Mouse (Mus musculus) cerebellum, postnatal 14 days (tissue): ENCODE results near the gene Eno4.
"Not testable (repeated sequence)": the region's sequence is repeated elsewhere in the genome, so short reads cannot be mapped to it uniquely, and the experiment has no call there.

Experiments used
- DNase-seq, 2 experiments: peaks; one replicate each; pipeline ENCODE4 v3.0.0; 2021; ENCODE audit warnings: mixed read lengths in 2 of 2

The Eno4 gene

DNA sequence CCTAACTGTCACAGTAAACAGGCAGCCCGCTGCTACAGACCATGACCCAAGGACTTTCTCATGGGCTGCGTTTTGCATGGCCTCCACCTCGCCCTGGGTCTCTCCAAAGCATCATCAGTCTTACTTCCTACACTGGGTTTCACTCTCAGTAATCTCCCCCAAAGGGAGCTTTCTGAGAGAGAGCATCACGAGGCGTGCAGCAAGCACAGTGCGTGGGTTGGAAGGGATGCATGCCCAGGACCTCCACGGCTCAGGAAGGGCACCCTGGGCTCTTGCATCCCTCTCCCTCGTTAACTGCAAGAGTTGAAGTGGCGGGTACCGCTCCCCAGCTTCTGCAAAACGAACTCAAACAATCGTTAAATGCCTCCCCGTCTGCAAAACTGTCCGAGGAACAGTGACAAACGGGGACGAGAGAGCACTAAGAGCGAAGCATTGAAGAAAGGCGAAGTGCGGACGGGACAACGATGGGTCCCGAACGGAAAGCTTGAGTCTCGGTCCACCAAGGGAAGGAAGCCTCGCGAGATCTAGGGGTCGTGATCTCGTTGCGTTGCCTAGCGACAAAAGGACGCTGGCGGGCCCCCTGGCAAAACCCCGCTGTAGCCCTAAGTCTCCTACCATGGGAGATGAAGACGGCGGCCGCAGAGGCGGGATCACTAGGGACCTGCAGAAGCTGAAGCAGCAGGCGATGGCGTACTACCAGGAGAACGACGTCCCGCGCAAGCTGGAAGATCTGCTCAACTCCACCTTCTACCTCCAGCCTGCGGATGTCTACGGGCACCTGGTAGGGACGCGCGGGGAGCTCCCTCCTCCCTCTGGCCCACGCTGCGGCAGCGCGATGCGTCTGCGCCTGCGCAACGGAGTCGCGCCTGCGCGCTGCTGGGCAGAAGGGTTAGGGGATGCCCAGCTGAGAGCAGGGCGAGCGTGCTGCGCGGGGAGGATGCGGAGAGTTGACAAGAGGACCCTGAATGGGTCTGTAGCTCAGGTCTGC is at the start of gene Eno4, which contains the start of gene Hspa12a:
Eno4 (plus strand) TSS at position 585 of the 988 bp plus-strand sequence.
Hspa12a (minus strand) TSS at position 814 of the 988 bp plus-strand sequence.
- DNase-seq, result peak; percentile 96 to 97

DNA sequence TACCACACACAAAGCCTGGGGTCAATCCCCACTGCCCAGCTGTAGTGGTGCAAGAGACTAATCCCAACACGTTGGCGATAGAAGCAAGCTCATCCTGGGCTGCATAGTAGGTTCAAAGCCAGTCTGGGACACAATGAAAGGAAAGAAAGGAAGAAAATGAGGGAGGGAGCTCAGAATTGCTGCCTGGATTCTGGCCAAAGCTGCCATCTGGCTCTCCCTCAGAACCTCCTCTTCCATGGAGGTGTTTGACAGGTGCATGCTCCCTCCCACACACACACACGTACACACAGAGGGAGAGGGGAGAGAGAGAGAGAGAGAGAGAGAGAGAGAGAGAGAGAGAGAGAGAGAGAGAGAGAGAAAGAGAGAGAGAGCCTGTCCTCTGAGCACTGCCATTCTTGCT is 47.0 kb upstream of the Eno4 start:
- DNase-seq, result peak; percentile 81 to 84

DNA sequence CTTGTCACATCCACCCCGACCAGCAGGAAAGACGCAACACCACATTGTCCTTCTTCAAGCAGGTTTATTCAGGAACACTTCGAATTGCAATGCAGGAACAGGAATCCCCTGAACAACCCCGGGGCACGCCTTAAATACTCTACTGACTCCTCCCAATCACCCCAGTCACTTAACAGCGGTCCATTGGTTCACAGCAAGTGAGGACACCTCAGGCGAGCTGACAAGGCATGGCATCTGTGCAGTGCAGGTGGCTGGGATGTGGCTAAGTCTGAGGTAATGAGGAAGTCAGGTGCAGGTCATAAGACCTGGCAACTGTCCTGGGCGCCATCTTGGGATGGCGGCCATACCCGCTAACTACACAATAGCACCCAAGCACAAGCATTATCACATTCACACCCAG is 42.8 kb upstream of the Eno4 start:
- DNase-seq, result not testable (repeated sequence)

DNA sequence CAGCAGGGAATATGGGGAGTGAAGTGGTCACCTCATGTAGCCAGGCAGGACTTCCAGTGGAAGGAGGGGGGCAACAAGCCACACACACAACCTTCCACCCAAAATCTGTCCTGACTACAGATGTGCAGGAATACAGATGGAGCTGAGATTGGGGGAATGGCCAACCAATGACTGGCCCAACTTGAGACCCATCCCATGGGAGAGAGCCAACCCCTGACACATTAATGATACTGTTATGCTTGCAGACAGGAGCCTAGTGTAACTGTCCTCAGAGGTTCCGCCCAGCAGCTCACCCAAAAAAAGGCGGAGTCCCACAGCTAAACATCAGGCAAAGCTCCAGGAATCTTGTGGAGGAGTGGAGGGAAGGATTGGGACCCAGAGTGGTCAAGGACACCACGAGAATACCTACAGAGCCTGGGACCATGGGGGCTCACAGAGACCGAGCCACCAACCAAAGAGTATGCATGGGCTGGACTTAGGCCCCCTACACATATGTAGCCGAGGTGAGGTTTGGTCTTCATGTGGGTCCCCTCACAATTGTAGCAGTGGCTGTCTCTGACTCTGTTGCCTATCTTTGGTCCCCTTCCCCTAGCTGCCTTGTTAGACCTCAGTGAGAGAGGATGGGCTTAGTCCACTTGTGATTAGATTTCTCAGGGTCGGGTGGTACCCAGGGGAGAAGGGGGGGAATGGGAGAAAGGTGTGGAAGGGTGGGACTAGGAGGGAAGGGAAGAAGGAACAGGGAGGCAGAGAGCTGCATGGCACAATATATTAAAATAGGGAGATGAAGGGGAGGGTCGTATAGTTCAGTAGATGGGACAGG is 39.9 kb upstream of the Eno4 start:
- no peak for DNase-seq

DNA sequence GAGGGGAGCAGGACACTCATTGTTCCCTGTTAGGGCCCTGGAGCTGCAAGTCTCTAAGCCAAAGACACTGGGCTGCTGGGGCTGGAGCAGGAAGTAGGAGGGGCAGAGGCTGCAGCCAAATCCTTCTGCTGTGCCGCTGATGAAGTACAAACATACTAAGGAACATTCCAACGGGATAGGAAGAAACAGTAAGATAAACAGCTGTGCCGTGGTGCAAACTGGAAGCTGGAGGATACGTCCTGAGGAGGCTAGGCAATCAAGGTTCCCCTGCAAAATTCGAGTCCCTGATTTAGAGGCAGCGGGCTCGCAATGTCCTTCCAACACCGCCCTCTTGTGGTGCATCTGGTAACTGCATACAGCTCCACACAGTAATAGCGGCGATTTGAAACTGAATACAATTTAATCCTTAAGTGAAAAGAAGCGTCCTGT is 39.3 kb upstream of the Eno4 start:
- DNase-seq, result peak; percentile 95 to 97

DNA sequence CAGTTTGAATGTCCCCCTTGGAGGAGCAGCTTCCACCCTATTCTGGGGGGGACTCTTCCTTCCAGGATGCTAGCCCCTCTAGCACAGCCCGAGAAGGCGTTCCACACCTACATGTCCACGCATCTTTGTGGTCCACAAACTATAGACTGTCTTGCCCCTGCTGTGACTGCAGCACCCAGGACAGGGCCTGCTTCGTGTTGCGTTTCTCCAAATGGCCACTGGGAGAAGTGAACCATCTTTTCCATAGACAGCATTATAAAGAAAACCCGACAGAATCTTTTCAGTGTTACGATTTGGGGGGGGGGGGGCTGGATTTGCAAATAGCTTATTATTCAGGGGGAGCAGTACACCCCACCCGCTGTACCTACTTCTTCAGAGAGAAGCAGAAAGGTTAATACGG is 36.5 kb upstream of the Eno4 start:
- DNase-seq, result no peak

DNA sequence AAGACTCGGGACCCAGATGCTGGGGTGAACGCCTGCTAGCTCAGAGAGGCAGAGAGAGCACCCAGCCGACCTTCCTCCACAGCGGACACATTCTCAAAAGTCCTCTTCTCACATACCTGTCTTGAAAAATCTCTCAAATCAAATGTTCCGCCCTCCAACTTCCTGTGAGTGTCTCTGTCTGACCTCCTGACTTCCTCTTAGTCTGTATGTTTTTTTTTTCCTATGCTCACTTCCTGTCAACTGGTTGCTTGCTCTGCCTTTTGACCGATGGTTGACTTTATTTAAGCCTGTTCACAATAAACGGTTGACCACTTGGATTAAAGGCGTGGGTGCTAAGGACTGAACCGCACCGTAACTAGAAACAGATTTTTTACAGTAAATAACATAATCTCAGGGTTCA is 35.2 kb upstream of the Eno4 start:
- DNase-seq, result no peak

DNA sequence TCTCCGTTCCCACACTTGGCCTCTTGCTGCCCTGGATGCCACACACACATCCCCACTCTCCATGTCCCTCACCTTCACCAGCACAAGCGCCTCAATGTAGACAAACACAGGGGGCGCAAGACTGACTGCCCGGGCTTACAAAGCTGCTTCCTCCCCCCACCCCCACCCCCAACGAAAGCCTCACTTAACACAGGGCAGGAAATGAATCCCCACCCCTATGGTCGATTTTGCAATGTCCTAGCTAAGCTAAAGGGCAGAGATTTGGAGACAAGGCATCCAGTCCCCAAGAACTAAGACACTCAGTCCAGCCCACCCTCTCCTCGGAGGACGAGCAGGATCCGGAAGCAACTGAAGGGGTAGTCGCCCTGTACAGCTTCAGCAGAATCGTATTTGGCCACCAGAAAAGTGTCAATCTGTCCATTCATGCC is 32.3 kb upstream of the Eno4 start:
- peak in 1 of 2 experiments; percentile 31 for DNase-seq

DNA sequence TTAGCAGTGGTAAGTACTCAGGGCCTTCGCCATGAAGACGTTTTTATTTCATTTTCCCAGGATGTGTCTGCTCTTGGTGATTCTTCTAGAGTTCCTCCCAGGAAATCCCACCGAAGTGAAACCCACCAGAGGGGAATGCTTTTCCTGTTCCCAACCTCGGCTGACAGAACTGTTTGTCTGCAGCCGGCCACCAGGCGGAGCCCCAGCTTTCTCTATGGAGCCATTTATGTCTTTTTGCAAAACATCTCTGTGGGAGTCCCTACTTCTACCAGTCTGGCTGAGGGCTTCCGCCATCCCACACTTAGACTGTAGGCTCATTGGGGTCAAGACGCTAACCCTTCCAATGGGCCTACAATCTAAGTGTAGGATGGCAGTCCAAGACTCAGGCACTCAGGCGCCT is 31.8 kb upstream of the Eno4 start:
- peak; percentile 84 to 89 for DNase-seq

DNA sequence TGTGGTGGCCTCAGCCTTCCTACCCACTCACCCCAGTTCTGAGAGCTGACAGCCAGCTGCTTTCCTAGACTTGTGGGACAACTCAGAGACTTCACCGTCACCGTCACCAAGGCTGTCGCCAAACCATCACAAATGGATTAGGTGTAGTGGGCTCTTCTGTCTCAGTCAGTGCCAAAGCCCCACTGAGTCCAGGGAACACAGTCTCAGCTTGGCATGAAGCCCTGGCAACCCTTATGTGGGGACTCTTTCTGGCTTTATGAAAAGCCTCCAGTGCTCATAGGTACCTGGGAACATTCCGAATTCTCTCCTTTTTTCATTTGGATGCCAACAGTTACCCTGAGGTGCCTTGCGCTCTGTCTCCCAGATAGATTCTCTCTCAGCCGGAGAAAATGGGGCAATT is 29.9 kb upstream of the Eno4 start:
- peak in 1 of 2 experiments; percentile 51 for DNase-seq

DNA sequence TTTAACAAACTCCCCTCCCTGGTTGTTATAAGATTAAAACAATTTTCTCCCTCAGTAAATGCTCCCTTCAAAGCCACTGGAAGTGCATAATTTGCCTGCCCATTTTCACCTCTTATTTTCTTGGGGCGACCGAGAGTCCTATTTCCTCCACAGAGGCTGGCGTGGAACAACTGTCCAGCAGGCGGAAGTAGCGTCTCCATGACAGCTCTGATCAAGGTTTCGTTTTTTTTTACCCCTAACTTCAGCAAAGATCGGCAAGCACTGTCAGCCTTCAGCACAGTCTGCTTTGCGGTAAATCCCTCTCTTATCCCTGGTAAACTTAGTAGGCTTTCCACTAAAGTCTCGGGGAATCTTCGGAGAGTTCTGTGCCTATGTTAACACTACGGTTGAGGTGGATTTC is 24.6 kb upstream of the Eno4 start:
- DNase-seq, result no peak

DNA sequence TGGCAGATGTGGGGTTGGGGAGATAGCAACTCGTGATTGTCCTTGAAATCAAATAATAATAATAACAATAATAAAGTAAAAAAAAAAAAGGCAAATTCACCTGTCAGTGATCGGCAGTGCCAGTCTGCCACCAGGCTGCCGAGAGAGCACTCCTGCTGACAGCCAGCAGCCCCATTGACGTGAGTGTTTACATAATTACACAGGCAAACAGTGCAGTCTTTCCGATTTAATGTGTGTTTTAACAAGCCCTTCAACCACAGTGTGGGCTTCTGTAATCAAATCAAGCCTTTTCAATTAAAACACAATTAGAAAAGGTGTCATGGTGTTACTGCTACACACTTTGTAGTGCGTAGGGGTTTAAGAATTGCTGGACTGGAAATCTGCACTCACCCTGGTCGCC is 24.1 kb upstream of the Eno4 start:
- no peak for DNase-seq

DNA sequence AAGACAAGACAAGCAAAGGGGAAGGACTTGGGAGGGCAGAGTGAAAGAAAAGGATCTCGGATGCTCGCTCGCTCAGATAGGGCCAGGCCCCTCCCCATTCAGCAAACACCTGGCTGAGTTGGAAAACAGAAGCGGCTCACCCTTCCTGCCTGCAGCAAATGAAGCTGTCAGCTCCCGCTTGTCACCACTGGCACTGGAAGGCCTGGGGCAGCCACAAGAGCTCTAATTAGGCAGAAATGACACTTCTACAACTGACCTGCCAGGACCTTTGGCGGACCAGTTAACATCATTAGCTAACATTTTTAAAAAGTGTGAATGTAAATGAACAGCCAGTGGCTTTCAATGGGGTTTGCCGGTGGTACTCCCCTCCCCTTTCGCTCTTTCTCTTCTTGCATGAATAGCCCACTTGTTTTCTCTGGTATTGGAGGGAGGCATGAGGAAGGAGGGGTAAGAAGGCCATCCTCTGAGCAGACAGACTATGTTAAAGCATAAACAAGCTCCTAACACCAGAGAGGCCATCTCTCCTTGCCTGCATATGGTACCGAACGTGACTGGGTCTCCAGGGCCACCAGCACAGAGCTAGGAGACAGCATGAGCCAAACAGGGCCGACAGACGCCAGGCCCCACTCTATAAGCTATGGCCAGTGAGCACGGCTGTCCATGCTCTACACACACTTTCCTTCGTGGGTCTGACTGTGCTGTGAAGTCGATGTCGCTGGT is 12.0 kb upstream of the Eno4 start:
- no peak for DNase-seq

DNA sequence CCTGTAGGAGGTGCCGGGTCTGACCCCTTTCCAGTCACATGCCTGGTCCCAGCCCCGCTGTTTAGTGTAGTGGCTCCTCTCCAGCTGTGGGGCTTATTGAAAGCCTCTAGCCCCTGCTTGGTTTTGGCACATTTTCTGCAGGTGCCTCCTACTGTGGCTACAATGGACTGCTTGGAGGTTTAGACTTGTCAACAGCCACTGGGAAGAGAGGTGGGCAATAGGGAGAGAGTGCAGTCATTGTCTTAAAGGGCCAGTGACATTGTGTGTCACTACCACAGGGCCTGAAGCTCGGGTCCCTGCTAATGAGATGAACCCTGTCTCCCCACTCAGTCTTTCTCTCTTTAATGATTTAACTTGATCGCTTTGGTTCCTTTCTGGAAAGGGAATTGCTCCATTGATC is 10.2 kb upstream of the Eno4 start:
- no peak for DNase-seq

DNA sequence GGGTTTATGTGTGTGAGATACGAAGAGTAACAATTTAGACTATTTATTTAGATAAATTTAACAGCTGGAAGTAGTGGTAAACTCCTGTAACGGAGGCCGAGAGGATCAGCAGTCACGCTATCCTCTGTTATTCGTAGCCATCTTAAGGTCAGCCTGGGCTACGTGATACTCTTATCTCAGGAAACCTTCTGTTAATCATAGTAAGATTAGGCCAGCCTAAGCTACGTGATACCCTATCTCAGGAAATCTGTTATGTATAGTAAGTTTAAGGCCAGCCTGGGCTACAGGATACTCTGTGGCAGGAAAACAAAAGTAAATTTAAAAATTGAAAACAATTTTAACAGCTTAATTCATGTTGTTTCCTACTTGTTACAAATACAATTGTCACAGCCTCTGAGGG is 2.7 kb downstream of the Eno4 start:
- no peak for DNase-seq

DNA sequence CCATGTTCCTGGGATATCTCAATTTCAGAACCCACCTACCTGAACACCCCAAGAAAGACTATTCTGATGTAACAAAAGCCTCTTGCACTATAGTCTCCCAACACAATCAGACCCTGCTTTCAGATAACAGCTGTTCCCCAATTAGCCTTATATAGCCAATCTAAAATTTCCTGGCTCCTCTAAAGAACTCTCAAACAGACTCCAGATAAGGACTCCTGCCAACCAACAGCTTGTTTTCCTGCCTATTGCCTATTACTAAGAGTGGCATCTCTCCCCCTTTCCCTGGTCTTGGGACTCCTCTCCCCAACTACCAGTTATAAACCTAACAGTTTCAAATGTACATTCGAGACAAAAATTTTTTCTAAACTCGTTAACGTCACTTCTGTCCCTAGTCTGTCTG is 8.3 kb downstream of the Eno4 start:
- no peak for DNase-seq

DNA sequence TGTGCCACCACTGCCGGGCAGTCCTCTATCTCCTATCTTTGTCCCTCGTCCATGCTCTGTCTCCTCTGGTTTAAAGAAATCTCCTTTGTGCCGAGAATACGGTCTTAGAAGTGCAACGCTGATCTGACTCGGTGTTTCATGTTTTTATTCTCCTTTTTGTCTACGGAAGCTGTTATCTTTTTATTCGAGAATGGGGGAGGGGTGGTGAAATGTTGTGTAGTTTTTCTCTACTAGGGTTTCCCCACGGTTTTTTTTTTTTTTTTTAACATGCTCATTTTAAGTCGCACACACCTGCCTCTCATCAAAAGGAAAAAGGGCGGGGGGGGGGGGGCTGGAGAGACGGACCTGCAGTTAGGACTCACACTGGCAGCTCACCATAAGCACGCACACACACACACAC is 9.0 kb downstream of the Eno4 start:
- no peak for DNase-seq

DNA sequence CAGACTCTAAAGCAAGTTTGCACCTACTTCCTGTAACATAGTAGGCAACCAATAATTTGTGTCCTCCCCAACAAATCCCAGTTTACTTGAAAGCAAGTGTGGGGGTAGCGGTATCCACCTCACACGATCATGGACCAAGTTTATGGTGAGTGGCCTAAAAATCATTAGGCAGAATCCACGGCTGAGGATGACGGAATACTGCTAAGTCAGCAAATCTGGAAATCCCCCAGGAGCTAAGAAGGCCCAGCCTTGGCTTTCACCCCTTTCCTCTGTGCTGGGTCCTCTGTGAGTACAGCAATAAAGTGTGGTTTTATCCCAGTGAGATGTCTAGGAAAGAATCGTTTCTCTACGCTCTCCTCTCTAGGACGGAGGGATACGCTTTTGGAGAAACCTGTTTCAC is 11.6 kb downstream of the Eno4 start:
- DNase-seq, result no peak

DNA sequence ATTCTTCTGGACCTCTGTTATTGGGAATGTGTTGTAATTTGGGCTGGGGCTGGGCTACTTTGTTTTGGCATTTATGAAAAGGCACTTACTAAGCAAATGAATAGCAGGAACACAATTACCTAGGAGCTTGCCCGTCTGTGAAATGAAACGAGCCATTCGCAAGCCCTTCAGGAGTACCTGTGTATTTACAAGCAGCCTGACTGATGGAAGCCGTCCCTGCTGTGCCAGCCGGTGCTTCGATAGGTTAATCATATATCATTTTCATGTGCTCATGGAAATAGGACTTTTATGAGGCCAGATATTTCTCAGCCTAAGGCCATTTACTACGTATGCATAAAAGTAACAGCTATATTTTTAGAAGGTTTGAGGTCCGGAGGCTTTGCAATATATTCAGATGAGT is 19.8 kb downstream of the Eno4 start:
- no peak for DNase-seq

DNA sequence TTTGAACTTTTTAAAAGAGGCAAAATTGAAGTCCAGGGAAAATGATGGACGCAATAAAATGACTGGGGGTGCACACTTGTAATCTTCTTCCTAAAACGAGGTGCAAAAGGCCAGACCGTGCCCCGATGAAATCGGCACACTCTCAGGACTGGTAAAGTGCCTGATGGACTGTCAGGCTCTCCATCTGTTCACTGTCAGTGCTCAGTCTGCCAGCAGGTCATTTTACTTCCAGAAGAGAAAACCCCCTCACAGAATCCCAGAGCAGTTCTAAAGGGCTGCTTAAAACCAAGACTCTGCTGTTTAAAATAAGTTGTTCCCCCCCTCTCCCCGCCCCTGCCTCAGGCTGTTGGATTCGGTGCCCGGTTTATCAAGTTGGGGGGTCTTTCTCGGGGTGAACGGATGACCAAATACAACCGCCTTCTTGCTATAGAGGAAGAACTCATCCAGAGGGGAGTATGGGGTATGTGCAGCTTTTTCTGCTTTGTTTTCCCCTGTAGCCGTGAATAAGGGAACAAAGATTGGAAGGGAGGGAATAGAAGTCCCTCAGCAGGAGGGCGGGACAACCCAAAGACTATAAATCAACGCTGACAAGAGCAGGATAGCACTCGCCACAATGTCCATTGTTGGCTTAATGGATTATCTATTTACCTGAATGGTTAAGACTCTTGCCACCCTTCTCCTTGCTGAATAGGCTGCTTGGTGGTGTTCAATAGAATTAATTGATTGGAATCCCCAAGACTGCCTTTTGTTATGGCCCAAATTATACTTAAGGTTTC is 25.7 kb downstream of the Eno4 start:
- peak; percentile 50 to 68 for DNase-seq

DNA sequence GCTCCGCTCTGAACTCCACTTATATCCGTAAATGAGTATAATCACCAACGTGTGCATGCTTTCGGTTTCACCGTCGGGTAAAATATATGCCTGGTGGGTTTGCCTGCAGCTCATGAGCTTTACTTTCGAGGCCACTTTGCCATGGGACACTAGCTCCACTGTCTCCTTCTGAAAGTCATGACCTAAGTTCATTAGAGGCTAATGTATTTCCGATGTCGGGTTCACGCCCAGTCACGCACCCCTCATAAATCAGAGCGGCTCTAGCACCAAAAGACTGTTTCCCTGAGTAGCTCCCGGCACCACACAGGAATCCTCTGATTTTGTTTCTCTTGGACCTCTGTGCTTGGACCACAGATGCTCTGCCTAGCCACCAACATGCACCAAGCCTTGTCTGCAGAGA is 27.6 kb downstream of the Eno4 start:
- no peak for DNase-seq

DNA sequence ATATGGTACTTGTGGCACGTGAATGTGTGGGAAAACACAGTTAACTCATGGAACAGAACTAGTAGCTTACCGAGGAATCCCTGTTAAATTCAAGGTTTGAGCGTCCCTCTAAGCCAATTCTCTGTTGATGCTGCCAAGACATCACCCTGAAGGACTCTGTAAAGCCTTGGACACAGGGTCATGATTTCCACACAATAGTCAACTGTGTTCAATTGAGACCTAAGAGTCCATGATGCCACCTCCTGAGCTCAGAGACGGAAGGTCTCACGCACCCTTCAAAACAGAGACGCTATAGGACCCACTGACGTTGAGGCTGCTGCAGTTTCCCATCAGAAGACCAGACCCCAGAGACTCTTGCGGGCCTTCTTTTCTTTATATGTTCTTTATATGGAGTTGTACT is 30.9 kb downstream of the Eno4 start:
- no peak for DNase-seq
